Mouse (Mus musculus): ENCODE results near the gene Gm10778.

Gene Gm10778

DNA sequence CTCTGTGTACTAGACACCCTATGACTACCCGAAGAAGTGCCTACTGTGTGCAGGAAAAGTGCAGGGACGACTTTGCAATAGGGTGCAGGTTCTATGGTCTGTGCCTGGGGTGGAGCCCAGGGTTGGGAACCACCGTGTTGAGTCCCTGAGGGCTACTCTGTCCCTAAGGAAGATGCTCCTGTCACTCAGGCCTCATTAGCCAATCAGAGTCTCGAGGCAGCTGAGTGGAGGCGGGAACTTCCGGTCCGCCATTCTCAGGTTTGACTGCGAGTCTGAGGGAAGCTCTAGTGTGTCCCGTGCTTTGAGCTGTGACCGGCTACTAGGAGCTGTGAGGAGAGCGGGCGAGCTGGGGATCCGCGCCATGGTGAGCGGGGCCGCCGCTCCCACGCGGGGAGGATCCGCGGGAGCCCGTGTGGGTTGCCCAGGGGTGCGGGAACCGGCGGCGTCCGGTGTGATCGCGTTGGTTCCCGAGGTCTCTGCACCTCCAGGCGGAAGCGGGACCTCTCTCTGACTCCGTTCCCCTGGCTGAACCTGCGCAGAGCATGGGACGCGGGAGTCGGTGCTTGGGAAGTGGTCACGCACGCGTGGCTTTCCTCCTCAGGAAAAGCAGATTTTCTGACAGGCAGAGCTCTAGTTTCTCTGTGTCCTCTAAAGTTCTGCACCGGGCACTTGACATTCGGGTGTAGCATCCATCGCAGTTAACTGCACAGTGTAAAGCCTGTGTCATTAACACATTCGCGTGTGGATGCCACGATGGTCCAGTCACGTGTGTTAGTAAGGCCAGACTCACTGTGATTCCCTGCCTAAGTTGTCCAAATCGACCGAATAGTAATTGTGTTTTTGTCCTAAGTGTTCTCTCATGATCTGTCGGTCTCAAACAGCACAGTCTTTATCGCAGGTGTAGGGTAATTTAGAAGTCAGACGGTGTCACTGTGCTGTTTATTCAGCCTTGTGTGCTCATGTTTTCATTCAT is at the start of gene Gm10778:
Gm10778 (plus strand) TSS at position 257 of the 973 bp plus-strand sequence.
- DNase-seq (ENCODE audit: low read depth, low spot score), result peak; percentile 96

DNA sequence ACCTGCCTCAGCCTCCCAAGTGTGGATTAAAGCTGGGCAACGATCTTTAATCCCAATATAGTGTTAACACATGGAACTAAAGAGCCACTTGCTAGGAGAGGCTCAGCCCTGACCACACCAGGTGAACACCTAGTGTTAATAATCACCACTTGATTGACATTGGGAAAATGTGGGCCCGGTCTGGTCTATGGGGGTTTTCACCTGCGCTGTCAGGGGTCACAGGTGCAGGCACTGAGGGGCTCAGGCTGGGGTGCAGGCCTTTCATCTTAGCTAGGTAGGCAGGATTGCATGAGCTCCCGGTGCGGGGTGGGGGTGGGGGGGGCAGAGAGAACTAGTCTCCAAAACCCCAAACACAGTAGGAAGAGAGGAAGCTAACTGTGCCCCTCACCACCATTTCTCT is 49.2 kb upstream of the Gm10778 start:
- DNase-seq (ENCODE audit: low read depth, low spot score), result no peak

DNA sequence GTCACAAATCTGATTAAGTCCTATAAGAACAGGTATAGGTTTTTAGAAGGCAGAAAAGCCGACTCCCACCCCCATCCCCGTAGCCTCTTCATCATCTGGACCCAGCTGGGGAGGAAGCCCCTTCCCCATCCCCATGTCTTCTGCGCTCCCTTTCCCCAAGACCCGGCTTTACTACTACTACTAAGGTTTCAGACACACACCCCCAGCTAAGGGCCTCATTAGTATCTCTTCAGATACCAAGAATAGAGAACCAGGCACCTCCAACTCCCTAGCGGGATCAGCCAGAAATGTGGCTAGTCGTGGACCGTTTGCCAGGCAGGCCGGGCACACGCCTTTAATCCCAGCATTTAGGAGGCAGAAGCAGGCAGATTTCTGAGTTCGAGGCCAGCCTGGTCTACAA is 48.8 kb upstream of the Gm10778 start:
- DNase-seq (ENCODE audit: low read depth, low spot score), result no peak

DNA sequence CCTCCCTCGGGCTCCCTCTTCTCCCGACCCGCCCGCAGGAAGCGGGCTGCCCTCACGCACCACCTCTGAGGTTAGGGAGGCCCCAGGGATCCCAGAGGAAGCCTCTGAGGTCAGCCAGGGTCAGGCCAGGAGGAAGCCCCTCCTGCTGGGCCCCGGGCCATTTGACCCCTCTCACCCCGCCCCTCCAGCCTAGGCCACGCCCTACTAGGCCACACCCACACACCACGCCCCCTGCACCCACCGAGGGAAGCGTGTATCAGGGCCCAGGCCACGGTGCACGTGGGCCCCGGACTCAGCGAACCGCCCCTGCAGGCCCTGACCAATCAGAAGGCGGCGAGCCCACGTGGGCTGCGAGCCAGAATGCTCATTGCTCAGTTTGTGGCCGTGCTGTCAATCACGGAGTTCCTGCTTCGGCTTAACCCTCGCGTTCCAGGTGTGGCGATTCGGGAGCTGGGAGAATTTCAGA is 48.1 kb upstream of the Gm10778 start, which contains the start of gene Tle6:
Tle6 (minus strand) TSS at position 336 of the 466 bp plus-strand sequence.
- DNase-seq (ENCODE audit: low read depth, low spot score), result peak; percentile 99

DNA sequence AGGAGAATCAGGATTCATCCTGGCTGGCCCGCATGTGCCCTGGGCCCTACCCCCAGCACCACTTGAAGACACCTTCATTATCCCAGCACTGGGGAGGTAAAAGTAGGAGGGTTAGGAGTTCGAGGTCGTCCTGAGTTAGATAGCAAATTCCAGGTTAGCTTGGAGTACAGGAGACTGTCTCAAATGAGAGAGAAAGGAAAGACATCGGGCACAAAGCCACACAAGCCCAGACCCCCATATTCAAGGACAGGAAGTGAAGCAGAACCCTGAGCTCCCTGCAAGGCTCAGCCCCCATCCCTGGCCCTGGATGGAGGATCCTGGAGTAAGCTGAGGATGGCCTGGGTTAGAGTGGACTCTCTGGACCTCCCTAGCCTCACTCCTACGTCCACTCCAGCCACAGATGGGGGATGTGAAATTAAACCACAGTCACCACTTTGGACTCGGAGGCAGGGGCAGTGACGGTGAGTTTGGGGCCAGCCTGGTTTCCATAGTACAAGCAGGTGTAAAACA is 47.4 kb upstream of the Gm10778 start:
- DNase-seq (ENCODE audit: low read depth, low spot score), result no peak

DNA sequence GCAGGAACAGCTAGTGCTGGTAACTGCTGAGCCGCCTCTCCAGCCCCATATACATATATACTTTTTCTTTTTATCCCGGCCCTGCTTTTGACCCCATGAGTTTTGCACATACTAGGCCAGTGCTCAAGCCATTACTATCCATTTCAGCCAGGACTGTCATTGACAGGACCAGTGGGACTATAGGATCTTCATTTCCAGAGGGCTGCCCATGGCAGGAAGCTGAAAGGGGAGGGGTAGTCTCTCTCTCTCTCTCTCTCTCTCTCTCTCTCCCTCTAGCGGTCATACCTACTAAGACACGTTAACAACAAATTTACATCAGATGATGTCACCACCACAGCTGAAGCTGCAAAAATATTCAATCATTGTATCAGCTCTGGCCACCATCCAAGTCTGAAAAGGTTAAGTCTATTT is 46.1 kb upstream of the Gm10778 start:
- DNase-seq (ENCODE audit: low read depth, low spot score), result peak; percentile 84

DNA sequence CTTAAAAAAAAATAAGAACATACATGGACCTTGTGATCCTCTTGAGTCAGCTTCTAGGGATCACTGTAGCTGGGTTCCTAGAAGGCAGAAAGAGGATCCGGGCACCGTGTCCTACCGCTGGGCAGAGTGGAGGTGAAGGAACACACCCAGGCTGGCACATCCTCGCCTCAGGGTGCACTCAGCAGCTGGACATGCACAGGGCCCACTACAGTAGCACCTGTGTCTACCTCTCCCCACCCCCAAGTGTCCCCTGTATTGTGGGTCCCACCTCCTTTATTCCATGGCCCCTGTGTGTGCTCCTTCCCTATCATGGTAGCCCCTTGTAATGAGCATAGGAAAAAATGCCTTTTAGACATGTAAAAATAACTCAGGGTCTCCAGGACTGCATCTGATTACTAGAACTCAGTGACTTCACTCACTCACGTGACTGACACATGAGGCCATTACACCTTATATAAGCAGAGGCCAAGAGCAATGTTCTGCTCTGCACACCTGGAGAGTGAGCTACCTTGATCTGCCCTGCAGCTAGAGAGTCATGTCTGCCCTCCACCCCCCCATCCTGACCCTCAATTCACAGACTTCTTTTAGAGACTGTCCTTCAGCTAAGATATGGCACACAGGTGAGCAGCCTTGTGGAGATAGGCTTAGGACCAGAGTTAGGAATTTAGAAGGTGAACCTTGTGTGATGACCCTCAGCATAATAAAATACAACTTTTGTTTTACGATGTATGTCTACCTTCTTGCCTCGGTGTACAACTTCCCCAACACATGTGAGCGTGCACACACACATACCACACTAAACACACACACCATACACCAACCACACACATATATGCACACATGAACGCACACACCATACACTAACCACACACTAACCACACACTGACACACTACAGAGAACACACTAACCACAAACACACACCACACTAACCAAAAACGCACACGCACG is 44.6 kb upstream of the Gm10778 start:
- DNase-seq (ENCODE audit: low read depth, low spot score), result no peak

DNA sequence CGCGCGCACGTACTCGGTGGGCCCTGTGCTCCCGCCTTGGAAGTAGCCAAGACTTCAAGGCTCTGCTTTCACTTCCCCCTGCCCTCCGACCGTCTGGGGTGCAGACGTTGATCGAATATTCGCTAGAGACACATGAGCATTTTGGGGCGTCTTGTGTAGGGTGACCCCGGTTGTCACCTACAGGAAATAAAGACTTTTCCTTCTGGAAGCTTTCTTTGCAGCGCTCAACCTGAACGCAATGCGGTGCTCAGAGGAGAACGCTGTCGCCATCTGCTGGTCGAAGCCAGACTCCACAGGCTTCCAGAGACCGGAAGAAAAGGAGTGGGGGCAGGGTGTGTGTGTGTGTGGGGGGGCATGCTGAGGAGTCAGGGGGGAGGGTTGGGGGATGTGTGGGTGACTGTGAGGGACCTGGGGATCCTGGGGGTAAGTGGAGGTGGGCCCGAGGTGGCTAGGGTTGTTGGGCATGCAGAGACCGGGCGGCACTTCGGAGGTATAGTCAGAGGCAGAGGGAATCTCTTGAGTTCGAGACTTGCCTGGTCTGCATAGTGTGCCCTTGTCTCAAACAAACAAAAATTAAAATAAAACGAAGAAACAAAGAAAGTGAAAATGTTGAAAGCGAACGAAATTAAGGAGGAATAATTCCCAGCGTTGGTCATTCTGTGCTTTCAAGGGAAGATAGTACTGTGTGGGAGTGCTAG is 43.7 kb upstream of the Gm10778 start:
- peak; percentile 91 for DNase-seq (ENCODE audit: low read depth, low spot score)

DNA sequence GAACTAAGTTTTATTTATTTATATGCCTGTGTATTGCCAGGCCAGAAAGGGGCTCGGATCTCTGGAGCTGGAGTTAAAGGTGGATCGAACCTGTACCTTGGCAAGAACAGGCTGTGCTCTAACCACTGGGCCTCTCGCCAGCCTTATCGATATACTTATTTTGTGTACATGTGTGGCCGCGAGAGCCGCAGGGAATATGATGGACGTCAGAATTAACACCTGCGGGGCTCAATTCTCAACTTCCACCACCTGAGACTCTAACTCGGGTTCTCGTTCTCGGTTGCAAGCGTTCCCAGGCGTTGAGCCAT is 43.2 kb upstream of the Gm10778 start:
- no peak for DNase-seq (ENCODE audit: low read depth, low spot score)

DNA sequence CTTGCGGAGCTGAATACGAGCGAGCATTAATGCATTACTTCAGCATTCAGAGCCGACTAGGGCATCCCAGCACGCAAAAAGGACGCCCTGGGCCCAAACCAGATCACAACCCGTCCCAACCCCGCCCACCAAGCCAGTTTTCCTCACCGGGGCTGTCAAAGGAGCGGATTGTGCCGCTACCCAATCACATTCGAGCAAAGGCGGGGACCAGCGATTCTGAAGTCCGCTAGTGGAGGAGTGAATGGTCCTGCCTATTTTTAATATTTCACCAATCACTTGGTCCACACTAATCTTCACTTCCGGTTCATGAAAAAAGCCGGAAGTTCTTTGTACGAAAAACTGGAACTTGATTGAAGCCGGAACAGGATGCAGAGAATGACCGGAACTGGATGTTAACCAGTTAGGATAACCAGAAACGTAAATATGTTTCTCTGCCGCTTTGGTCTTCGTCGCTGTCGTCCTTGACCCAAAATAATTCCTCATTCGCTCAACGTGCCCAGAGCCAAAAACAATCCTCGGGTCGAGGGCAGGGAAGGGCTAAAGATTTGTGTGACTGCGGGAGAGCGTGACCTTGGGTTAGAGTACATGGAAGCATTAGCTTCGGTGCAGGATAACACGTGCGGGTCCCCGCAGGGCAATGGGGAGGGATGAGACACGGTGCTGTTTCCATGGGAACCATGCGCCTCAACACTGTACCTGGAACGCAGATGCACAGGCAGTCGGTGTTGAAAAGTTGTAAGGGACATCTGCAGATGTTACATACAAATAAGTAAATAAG is 42.7 kb upstream of the Gm10778 start, which contains the start of gene BC025920:
BC025920 (plus strand) TSS at position 297 of the 778 bp plus-strand sequence.
- peak; percentile 100 for DNase-seq (ENCODE audit: low read depth, low spot score)

DNA sequence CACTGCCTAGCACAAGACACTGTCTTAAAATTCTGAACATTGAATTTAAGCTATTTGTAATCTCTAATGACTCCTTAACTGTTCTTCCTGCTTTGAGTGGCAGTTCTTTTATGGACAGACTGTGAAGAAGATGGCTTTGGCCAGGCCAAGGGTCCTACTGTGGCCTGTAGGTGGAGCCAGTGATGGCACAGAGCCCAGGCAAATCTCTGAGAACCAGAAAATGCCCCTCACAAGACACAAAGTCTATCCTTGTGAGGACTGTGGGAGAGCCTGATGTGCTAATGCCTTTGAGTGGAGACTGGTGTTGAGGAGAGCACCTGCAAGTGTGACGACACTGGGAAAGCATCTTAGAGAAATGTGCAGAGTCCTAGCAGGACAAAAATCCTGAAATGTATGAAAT is 40.6 kb upstream of the Gm10778 start:
- DNase-seq (ENCODE audit: low read depth, low spot score), result no peak

DNA sequence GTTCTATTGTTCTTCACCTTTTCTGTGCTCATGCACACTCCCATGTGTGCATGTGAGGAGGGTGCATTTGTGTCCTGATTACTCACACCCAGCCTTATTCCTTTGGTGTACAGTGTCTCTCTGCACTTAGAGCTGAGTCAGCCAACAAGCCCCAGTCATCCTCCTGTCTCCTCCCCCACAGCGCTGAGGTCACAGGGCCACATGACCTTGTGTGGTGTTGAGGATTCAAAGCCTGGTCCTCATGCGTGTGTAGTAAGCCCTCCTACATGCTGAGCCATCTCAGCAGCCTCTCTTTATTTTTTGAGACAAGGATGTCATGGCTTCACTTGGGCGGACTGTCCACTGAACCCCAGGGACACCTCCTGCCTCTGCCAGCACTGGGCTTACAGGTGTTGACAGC is 36.1 kb upstream of the Gm10778 start:
- peak; percentile 59 for DNase-seq (ENCODE audit: low read depth, low spot score)

DNA sequence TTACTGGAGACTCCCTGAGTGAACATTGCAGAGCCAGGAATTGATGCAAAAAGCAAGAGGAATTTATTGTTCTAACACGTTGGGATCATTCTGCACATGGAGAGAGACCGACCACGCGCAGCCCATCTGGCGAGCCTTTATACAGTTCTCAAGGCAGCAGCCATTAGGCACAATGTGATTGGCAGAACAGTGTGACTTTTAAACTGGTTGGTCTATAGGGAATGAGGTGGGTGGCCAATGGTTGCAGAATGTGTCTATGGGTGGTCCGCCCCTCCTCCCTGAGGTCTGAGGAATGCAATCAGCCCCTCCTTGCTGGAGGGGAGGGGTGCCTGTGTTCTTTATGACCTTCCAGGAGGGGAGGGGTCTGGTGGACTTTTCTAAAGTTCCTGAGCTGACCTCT is 33.4 kb upstream of the Gm10778 start:
- peak; percentile 92 for DNase-seq (ENCODE audit: low read depth, low spot score)

DNA sequence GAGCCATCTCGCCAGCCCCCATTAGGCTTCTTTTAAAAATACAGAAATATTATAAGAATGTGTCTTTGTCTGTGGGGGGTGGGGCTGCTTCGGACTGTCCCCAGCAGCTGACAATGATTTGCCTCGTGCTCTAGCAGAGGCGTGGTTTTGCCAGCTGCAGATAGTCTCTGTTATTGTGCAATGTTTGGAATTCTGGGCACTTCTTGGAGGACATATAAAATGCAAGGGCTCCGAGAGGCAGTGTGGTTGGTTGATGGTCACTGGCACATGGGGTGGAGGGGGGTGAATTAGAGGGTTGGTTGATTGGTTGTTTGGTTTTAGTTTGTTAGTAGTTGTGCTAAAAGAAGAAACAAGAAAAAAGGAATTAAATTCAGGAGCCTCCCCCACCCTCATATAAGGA is 28.9 kb upstream of the Gm10778 start:
- no peak for DNase-seq (ENCODE audit: low read depth, low spot score)

DNA sequence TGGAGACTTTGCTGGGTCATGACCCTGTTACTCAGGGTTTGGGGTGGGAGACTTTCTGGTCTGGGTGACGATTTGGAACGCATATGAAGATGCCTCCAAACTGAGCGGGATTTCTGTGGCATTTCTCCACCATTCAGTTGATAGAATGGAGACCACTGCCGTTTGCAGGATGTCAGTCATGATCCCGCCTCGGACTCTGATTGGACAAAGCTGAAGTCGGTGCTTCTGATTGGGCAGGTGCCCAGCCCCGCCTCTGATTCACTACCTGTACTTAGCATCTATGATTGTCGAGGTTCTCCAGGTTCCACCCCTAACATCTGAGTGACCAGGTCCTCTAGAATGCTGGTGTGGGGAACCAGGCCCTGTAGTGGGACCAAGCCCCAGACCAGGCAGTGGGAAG is 28.1 kb upstream of the Gm10778 start:
- peak; percentile 83 for DNase-seq (ENCODE audit: low read depth, low spot score)

DNA sequence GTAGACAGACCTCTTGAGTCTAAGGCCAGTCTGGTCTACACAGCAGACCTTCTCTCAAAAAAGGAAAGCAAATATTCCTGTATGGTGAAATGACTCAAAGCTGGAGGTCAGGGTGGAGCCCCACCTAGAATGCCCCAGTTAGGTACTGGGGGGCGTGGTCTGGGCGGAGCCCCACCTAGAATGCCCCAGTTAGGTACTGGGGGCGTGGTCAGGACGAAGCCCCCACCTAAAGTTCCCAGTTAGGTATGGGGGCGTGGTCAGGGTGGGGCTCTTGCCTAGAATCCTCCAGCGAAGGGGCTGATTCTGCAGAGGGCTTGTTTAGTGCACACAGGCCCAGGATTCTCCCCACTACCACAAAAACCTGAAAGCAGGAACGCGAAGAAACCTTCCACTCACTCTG is 25.4 kb upstream of the Gm10778 start:
- DNase-seq (ENCODE audit: low read depth, low spot score), result peak; percentile 96

DNA sequence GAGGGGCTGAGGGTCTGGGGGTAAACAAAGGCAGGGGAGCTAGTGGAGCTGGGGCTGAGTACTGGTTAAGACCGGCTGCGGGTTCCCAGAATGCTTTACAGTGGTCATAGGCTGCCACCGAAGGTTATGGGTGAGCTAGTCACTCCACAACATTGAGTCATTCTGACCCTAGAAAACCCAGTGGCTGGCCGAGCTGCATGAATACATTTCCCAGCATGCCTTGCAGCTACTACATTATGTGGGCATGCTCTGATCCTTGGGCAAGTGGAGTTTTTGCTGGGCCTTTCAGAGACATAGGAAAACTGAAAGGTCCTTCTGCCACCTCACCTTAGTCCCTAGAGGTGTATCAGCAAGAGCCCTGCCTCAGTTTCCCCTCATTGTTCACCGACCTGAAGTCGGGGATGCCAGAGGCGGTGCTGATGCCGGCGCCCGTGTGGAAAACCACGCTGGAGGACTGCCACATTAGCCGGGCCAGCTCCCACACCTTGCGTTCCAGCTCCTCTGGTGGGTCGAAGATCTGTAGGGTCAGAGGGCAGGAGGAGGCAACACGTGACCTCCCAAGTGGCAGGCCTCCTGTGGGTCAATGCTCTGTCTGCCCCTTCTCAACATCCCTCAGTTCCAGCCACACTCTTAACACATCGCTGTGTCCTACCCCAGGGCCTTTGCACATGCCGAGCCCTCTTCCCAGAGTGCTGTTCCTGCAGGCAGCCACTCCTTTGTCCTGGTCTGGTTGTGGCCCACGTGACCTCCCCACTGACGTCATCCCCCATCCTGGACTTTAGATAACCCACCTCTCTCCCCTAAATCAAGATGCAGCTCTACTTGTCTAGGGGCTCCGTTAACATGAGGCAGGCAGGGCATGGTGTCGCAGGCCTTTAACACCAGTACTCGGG is 22.5 kb upstream of the Gm10778 start:
- peak; percentile 86 for DNase-seq (ENCODE audit: low read depth, low spot score)

DNA sequence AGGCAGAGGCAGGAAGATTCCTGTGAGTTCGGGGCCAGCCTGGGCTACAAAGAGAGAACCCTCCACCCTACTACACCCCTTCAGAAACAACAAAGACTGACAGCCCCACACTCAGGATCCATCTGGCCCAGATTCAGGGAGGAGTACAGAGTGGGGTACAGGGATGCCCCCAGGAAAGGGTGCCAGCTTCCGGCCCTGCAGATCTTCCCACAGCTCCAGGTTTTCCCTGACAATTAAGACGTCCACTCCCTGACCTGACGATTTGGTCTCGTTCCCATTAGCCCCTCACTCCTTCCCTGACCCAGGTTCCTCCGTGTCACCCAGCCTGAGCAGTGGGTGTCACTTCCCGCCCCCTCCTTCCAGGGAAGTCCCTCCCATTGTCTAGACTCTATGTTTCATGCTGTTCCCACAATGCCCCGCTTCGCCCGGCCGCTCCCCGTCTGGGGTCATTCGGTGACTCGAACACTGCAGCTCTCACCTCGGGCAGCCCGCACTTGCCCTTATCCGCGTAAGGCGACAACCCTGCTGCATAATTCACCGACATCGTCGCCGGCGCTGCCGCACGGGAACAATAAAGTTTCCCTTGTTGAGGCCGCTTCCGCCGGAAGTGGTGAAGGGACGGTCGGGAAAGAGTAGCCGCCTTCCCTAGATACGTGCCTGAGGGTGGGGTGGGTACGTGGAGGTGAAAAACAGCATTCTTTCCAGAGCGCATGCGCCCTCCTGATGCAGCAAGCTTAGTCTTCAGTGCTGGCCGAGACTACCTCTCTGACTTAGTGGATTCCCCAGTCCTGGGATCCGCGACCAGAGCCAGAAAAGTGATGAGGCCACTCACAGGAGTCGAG is 21.6 kb upstream of the Gm10778 start, which contains the start of gene Sirt6:
Sirt6 (minus strand) TSS at position 804 of the 842 bp plus-strand sequence.
- DNase-seq (ENCODE audit: low read depth, low spot score), result peak; percentile 99
